Mouse (Mus musculus) WW6 (cell line): ENCODE measurements around the gene Slc13a5.

Experiments
- DNase-seq: peaks from one replicate; pipeline ENCODE4 v3.0.0-alpha.2; 2013; ENCODE audit warnings: low read depth, low spot score

Slc13a5 gene

DNA sequence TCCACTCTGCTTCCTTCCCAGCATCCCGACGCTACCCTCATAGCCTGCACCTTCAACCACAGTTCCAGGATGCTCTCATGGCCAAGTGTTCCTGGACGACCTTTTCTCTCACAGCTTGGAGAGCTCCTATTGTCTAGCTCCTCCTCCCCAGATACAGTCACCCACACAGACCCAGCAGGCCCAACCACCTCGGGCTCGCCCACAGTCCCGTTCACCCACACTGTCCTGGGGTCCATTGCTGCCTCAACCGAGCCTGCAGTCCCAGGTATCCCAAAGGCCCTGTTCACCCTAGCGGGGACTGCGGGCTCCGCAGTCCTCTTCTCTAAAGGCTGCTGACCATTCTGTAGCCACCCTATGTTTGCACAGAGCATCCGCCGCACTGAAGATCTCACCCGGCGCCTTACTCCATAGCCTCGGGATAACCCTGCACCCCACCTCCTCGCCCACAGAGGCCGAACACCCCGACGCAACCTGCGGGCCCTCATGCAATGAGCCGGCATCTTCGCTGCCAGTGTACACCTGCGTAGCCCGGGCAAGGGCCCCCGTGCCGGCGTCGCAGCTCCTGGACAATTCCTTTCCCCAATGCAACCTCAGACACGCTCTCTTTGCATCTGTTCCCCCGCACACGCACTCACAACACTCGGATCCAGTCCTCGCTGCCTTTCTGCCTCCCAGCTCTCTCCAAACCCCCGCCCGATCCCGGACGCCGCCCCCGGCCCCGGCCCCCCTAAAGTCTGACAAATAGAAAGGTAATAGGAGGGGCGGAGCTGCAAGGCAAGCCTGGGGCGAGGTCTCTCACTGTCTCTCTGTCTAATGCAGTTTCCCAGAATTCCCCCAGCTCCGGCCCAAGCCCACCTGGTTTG lies 60.5 kb downstream of the Slc13a5 start, which contains the start of gene Gm43951:
TSS of gene Gm43951 (minus strand) at position 500 of the 863 bp plus-strand sequence.
- no peak for DNase-seq

DNA sequence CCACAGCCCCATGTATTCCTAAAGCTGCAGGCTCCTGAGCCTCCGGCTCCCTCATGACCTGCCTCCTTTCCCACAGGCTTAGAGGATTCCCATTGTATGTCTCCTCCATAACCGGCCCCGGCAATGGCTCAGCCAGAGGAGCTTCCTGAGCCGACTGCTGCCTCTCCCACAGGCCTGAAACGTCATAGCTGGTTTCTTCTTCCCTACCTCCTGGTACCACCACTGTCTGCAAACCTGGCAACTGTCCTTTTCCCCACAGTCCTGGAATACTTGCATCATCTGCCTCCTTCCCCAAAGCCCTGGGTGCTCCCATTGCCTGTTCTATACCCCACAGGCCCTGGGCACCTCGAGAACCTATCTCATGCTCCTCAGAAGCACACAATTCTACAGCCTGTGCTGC lies 61.8 kb downstream of the Slc13a5 start:
- no peak for DNase-seq

DNA sequence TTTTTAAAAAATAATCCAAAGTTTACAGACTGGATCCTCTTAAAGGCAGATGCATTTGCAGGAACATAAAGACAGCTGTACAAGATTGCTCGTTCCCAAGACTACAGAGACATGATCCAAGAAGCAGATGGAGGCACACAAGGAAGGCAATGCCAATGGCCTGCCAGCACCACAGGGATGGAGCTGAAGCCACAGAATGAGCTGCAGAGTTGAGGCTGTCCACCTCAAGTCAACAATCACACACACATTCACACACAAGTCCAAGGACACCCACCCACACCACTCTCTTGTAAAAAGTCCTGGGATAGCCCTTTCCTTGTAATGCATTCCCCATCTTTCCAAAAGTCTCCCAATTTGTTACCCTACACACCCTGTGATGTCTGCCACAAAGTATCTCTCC lies 63.6 kb downstream of the Slc13a5 start:
- no peak for DNase-seq

DNA sequence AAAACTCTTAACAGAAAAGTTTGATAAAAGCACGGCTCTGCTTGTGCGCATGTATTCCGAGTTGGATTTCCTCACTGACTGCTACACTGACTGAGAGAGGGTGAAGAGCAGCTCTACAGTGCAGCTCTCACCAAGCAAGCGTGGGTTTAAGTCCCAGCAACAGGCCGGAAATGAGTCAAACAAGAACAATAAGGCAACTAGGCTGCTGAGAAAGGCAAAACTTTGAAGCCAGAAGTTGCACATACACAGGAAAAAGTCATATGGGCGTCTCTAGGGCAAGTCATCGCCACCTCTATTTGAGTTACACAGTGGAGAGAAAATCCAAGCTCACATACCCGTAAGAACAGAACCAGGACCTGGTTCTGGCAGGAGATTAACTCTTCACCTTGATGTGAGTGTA lies 70.5 kb downstream of the Slc13a5 start:
- DNase-seq: no peak

DNA sequence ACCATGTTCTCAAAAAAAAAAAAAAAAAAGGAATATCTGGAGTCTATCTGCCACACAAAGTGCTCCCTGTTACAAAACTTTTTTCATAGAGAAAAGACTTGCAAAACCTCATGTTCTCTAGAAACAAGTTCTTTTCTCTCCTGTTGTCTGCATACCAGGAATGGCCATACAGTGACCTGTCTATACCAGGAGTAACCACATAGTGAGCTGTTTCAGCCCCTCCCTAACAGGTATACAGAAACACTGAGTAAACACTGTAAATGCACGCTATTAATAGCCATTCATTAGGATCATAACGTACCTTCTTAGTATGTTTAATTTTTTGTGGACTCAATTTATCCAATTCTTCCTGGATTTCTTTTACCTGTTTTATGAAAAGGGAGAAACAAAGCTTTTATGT lies 72.8 kb downstream of the Slc13a5 start:
- no peak for DNase-seq
